Mouse (Mus musculus): ENCODE results near the gene Gsc. TPM values are rescaled to one million over a fixed set of nuclear protein-coding genes. Genes with fewer than 3 reads are reported as not detected.

Gene Gsc
- not detected in 2 replicates for polyA plus RNA-seq (2015; fragmentation: Nextera tagmentation; extraction: Ambion mirVana)

DNA sequence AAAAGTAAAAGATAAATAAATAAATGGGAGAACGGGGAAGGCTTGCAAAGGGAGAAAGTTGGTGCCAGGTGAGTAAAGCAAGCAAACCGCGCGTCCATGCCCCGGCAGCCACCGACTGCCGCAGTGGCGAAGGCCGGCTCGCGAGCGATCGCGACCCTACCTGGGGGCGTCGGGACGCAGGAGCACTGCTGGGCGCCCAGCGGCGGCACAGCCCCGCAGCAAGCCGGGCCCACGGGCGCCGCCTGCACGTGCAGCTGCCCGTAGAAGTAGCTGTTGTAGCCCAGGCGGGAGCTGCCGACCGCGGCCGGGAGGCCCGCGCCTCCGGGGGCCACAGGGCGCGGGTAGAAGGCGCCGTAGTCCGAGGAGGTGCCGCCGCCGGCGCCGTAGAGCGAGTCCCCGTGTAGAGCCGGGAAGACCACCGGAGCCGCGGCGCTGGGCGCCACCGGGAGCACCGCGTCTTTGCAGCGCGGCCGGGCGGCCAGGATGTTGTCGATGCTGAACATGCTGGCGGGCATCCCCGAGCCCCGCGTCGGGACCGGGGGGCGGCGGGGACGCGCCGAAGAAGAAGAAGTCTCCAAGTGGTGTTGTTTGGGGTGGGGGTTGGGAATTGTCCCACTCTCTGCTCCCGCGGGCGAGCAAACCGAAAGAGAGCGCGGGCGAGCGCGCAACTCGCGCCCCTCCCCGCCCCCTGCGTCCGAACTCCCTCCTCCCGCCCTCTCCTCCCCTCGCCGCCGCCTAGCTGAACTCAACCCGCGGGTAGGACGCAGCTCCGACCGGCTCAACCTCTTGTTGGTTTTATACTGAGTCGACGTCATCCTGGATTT is at the start of gene Gsc:
Gene Gsc, minus strand, starts transcription at position 730 of the 824 bp plus-strand sequence.

Other genes with a start within 250 kb of the Gsc start
- gene Serpina3g, start 237.1 kb downstream of the Gsc start, polyA plus RNA-seq (2015; fragmentation: Nextera tagmentation; extraction: Ambion mirVana): 27.3 and 28.6 TPM in 2 replicates
- gene Serpina3i, start 210.2 kb downstream of the Gsc start, polyA plus RNA-seq (2015; fragmentation: Nextera tagmentation; extraction: Ambion mirVana): 0.23 and 0.39 TPM in 2 replicates
- gene Serpina3j, start 158.8 kb downstream of the Gsc start, polyA plus RNA-seq (2015; fragmentation: Nextera tagmentation; extraction: Ambion mirVana): 0.06 TPM in 1 of 2 replicates, not detected in the other
- gene Serpina3k, start 134.8 kb downstream of the Gsc start, polyA plus RNA-seq (2015; fragmentation: Nextera tagmentation; extraction: Ambion mirVana): 0.13 and 0.39 TPM in 2 replicates
- 0.94 and 2.6 TPM in 2 replicates for gene Serpina3m, start 134.8 kb downstream of the Gsc start, polyA plus RNA-seq (2015; fragmentation: Nextera tagmentation; extraction: Ambion mirVana)
- gene Serpina3n, start 66.6 kb downstream of the Gsc start, polyA plus RNA-seq (2015; fragmentation: Nextera tagmentation; extraction: Ambion mirVana): 40.7 and 68.0 TPM in 2 replicates